Mouse (Mus musculus): ENCODE data around the gene Scarb1. TPM values are rescaled to one million over a fixed set of nuclear protein-coding genes. Genes with fewer than 3 reads are reported as not detected.

Scarb1 gene
- total RNA-seq, 2 experiments from 2014 or later = 27.4 to 29.2 TPM

- no peak for DNase-seq (ENCODE audit: low spot score in 2 of 2)
These were observed 34.1 kb downstream of the Scarb1 start for GRCm38 (mm10) chr5:125306824-125307223.

- DNase-seq (ENCODE audit: low spot score in 2 of 2) = no peak
These were observed 34.5 kb downstream of the Scarb1 start for GRCm38 (mm10) chr5:125306372-125306771.

DNA sequence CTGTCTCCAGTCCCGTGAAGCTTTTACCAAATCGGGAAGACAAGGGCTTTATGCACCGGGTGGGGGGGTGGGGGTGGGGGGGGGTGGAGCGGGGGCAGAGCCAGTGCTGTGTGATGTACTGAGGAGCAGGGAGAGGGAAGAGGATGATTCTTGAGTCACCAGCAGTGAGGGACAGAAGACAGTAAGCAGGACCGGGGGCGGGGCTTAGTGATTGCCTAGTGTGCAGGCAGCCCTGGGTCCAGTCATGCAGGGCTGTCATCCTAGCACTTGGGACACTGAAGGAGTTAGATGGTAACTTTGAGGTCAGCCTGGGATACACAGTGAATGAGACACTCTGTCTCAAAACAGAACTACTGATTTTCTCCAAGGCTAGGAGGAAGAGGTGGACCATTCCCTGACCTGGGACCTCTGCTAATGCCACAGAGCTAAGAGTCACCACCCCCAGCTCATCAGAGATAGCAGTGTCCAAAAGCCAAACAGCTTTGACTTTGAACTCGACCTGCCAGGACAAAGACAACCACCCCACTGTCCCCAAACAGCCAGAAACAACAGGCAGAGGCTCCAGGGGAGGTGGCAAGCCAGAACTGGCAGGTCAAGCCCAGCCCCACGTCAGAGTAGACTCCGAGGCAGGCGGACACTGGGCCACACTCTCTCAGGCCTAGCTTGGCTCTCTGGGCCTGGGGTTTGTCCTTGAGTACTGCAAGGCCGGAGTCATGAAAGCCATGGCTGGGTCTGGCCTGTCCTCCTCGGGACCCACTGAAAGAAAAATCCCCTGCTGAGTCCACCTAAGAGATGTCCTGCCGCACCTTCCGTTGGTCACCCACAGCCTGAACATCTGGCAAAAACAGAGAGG is 35.4 kb downstream of the Scarb1 start:
- DNase-seq (ENCODE audit: low spot score in 2 of 2) = peak in 1 of 2 experiments; percentile 23

- DNase-seq (ENCODE audit: low spot score in 2 of 2) = no peak
These were observed 36.5 kb downstream of the Scarb1 start for GRCm38 (mm10) chr5:125304245-125304856.

DNA sequence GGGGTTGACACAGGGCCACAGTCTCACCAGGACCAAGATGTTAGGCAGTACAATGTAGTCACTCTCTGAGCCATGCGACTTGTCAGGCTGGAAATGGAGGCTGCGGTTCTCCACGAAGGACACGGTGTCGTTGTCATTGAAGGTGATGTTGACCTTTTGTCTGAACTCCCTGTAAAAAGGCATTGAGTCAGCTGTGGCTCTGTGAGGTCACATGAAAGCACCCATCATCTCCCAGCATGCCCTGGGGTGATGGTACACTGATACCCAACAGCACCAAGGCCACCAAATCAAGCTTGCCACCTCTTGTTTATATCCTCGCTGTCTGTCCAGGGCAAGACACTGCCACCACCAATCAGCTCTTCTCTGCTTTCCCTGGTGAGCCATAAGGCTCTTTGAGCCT is 37.8 kb downstream of the Scarb1 start:
- DNase-seq (ENCODE audit: low spot score in 2 of 2) = no peak

GRCm38 (mm10) chr5:125298234-125298633 is 42.7 kb downstream of the Scarb1 start:
- no peak for DNase-seq (ENCODE audit: low spot score in 2 of 2)

- DNase-seq (ENCODE audit: low spot score in 2 of 2) = no peak
These were observed 43.7 kb downstream of the Scarb1 start for GRCm38 (mm10) chr5:125297171-125297570.

DNA sequence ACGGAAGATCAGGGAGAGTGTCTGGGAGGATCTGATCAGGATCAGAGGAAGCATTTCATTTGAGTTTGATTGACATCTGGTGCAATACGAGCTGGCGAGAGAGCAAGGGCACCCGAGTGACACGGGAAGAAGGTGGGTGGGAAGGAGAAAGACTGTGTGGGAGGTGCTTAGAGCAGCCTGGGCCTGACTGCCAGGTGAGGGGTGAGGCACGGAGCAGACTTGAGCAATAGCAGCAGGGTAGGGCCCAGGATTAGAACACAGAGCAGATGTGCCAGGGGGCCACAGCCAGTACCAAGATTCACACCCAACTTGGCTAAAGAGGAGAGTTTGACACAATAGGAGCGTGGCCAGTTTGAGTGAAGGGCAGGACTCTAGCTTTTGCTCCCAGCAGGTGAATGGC is 47.9 kb downstream of the Scarb1 start:
- no peak for DNase-seq (ENCODE audit: low spot score in 2 of 2)

- DNase-seq (ENCODE audit: low spot score in 2 of 2) = no peak
These were observed 49.0 kb downstream of the Scarb1 start for GRCm38 (mm10) chr5:125291895-125292294.

DNA sequence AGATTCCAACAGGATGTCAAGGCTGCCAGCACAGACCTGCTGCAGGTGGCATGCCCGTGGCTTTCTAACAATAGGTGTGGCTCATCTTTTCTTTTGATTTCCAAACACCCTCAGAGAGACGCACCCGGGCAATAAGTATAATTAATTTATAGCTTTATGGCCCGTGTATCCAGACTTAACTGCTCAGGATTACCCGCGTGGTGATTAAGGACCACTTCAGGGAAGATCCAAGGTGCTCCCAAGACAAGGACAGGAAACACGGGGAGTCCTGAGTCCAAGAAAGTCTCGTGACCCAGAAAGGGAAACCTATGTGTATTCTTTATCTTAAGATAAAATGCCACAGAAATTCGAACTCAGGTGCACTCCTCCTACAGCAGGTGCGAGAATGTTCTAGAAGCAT is 49.5 kb downstream of the Scarb1 start:
- no peak for DNase-seq (ENCODE audit: low spot score in 2 of 2)

GRCm38 (mm10) chr5:125287053-125287655 is 53.7 kb downstream of the Scarb1 start:
- DNase-seq (ENCODE audit: low spot score in 2 of 2) = no peak

GRCm38 (mm10) chr5:125286090-125286489 is 54.8 kb downstream of the Scarb1 start:
- DNase-seq (ENCODE audit: low spot score in 2 of 2) = no peak

DNA sequence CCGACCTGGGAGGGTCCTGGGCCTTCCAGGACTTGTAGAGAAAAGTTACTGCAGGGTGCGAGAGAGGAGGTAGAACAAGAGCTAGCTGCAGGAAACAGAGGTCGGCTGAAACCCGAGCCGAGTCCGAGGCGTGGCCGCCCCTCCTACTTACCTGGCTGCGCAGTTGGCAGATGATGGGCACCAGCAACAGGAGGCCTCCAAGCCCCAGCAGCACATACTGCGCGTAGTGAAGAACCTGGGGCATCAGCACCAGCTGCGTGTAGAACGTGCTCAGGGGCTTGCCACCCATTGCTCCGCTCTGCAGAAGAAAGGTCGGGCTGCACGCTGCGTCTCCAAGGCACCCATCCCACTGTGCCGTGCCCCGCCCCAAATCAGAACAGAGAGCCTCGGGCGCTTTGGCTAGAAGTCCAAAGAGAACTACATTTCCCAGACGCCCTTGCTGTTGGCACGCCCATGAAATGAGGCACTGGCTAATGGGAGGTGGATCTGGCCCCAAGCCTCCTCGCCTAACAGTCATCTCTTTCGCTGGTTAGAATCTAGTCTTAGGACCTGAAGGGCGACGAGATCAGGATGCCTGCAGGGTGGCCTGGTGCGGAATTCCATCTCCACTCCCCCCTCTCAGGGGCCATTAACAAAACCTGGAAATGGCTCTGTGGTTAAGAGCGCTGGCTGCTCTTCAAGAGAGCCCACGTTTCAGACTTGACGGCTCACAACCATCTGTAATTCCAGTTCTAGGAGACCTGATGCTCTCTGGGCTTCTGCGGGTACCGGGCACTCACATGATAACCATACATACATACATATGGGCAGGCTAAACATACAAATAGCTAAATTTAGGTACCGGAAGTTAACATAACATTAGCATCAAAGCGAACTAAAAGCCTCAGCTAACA is 56.9 kb downstream of the Scarb1 start:
- peak; percentile 58 to 59 for DNase-seq (ENCODE audit: low spot score in 2 of 2)

DNA sequence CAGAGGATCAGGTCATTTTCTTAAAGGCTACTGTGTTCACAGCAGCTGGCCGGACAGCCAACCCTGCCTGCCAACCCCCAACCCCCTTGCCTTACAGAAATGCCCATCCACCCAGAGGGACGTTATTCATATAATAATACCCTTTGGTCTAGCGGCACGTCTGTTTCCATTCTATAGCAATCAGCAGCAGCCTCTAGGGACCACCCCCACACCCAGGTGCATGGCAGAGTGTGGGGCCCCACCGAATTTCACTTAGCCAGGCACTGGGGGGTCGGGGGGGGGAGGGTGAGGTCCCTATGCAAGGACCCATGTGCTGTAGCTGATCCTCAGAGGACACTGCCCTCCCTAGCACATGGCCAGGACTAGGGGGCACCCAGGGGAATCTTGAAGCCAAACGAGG is 61.7 kb downstream of the Scarb1 start:
- DNase-seq (ENCODE audit: low spot score in 2 of 2) = no peak

DNA sequence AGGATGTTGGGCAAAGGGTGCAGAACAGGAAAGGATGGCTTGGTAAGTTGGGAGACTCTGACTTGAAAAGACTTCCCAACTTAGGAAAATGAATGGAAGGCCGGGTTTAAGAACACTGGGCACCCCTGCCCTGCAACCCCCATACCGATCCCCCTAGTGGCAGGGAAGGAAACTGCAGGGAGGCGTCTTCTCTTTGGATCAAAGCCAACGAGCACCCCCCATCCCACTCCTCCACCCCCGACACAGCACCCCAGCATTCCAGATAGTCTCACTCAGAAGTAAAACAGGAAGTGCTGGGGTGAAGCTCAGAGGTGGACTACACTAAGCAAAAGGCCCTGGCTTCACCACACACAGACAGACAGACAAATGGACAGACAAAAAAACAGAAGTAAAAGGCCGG is 62.6 kb downstream of the Scarb1 start:
- DNase-seq (ENCODE audit: low spot score in 2 of 2) = peak in 1 of 2 experiments; percentile 24

DNA sequence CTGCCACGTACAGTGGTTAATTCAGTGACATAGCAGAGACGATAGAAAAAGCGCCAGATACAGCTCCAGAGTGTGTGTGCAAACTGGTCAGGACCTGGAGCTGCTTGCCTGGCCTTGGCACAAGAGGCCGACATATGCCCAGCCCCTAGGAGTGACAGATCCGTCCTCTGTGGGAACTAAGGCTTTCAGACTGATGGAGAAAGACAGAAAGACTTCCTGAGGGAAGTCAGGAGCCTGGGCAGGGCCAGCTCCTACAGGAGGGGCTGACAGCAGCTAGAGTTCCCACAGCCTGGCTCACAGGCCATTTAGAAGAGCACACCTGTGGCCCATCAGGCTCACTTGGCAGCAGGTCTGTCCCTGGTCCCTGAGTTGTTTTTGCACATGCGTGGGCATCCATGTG is 63.6 kb downstream of the Scarb1 start:
- no peak for DNase-seq (ENCODE audit: low spot score in 2 of 2)

DNA sequence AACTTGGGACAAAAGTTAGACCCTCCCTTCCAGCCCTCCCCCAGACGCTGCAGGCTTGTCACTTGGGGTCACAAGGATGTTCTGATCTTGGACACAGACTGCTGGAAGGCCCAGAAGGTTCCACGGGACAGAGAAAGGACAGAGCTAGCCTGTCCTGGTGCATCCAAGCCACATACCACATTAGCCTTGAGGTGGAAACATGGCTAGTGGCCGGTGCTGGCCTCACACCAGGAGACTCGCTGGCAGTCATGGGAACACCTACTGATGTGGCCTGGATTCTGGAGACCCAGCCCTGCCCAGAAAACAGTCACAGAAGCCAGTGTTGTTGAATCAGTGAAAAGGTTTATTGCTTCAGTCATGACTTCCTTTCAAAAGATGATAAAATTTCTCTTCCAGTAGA is 64.1 kb downstream of the Scarb1 start:
- no peak for DNase-seq (ENCODE audit: low spot score in 2 of 2)

DNA sequence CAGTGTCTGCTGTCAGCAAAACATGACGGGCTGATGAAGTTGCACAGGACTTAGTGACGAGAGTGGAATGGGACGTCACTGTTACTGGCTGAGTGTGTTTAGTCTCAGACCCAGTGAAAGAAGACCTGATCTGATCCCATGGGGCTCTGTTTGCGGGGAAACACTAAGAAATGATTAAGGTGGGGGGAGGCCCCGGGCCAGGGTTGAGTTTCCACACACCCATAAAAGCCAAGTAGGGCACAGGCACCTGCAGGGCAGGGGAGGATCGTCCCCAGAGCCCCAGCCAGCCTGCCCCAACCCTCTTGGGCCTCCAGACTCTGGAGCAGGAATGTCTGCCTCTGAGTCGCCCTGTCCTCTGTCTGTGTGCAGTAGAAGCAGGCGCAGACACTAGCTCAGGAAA is 65.6 kb downstream of the Scarb1 start:
- no peak for DNase-seq (ENCODE audit: low spot score in 2 of 2)

GRCm38 (mm10) chr5:125274773-125275172 is 66.1 kb downstream of the Scarb1 start:
- DNase-seq (ENCODE audit: low spot score in 2 of 2) = no peak

DNA sequence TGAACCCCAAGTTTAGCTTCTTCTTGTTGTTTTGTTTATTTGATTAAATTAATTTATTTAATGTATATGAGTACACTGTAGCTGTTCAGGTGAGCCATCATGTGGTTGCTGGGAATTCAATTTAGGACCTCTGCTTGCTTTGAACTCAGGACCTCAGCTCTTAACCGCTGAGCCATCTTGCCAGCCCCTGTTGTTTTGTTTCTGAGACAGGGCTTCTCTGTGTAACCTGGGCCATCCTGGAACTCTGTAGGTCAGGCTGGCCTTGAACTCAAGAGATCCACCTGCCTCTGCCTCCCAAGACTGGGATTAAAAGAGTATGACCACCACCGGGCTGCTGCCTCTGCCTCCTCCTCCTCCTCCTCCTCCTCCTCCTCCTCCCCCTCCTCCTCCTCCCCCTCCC is 66.7 kb downstream of the Scarb1 start:
- no peak for DNase-seq (ENCODE audit: low spot score in 2 of 2)

GRCm38 (mm10) chr5:125273666-125274109 is 67.2 kb downstream of the Scarb1 start:
- peak; percentile 44 to 50 for DNase-seq (ENCODE audit: low spot score in 2 of 2)
